Mouse (Mus musculus) heart, adult 11 months (tissue): ENCODE measurements at regions not wholly inside any gene's neighbourhood (a gene's known extent, or its start where the extent isn't known, plus 50 kb on each side); places are given as distances from the start of the nearest gene placed in this dataset.

Source experiments
- DNase-seq: peaks from one replicate; pipeline ENCODE4 v3.0.0; 2022

DNA sequence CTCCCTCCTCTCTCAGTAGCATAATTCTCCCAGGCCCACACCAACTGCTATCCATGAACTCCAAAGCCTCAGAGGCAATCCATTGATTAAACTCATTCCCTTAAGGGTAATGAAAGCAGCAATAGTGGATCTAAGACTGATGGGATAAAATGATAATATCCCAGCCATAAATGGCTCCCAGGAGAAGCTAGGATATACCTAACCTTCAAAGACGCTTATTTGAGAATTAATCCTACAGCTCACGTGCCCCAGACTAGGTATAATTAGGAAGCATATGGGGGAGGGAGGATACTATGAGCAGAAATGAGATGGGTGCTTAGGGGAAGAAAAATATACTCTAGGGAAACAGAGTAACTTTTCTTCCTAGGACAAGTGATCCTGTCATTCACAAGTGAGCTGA, 52.8 kb upstream of the Rnf32 start:
- DNase-seq = no peak

DNA sequence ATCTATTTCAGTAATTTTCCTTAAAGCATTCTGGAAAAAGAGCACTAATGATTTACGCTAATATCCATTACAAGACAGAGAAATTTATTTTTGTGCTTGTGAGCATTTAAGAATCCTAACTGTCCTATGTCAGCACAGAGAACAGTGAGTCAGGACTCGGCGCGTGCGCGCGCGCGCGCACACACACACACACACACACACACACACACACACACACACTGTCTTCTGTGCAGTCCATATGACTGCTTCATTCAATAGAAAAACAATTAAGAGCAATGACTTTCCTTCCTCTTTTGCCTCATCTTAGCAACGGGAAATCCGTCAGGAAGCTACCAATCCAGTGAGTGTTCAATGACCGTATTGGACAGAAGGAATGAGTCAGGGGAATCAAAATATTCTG, 53.3 kb upstream of the Rnf32 start:
- DNase-seq = no peak

DNA sequence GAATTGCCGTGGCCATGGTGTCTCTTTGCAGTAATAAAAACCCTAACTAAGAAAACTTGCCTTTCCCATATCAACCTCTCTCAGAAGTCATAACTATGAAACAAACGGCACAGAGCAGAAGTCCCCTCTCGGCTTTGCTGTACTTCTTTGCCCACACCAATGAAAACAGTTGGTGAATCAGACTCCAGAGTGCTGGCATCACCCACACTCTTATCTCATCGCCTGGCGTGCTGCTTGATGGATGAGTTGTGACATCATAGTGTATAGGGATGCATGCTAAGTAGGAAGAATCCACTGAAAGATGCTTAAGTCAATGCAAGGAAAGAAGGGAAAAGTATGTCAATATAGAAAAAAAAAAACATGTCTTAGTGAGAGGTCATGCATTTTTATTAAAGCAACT, 58.3 kb upstream of the Rnf32 start:
- DNase-seq = no peak

DNA sequence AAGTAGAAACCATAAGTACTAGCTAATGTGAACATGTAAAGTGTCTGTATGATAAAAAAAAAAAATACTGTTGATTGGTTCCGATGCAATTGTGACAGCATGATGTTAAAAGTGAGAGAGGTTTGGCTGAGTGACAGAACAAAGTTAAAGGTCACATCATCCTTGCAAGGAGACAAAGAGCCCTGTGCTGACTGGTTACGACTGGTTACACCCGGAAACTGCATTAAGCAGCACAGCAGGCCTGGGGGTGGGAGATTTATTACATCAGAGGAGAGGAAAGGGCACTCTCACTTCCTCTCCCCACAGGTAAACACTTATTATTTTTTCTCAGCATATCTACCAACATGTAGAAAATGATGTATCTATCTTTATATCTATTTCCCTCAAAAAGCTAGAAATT, 63.5 kb upstream of the Rnf32 start:
- DNase-seq = no peak

DNA sequence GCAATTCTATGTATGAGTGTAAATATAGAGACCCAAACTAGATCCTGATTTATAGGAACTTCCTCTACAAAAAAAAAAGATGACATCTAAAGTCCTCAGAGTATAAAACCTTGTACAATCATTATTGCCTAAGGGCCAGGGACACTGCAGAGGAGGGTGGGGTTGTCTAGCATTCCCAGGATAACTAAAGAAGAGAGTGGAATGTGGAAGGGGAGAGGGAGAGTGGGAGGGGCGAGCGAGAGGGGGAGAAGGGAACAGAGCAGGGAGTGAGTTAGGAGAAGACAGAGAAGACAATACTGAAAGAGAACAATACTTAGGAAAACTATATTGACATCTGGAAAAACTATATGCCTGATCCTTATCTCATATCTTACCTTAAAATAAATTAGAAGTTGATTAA, 64.0 kb upstream of the Rnf32 start:
- DNase-seq = no peak

DNA sequence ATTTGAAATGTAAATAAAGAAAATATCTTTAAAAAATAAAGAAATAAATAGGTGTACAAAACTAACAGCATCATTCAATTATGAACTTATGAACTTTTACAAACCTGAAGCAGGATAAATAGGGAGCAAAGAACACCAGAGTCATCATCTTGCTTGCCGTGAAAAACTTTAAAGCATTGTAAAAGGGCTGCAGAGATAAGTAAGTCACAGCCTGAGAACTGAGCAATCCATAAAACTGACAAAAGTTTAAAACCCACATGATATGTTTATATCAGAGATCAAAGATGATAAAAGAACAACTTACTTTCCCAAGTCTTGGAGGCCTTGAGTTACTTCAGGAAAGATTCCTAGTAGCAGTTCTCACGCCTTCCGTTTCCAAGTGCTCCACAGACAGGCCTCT, 66.1 kb upstream of the Rnf32 start:
- DNase-seq = no peak

DNA sequence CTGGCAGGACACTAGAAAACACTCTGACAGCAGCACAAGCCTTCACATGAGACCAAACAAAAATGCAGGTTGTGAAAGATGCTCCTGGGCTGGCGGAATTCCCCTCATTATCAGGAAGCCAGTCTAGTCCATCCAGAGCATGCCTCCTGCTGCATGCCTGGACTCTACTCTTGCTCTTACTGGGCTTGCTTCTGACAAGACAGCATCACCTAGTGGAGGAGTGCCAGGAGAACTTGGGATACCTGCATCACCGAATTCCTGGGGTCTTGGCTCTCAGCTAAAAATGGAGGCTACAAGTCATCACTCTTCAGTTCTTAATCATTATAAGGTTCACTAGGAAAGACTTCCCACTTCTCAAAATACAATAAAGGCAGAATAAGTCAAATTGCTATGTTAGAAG, 78.8 kb upstream of the Rnf32 start:
- DNase-seq = no peak

DNA sequence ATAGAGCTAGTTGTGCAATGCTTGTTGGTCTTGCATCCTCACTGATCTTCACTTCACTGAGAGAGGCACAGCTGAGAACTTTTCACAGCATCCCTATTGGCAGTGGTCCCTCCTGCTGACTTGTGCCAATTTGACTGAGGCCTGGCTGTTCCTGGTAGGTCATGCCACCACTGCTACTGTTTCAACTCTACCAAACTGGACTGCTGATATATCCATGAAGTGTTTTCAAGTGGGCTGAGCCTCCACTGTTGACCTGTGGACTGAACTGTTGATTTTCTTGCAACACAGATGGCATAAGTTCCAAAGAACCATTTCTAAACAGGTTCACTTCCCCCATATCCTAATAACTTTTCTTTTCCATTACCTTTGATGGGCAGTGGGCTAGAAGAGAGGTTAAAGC, 83.3 kb upstream of the Rnf32 start:
- DNase-seq = no peak

DNA sequence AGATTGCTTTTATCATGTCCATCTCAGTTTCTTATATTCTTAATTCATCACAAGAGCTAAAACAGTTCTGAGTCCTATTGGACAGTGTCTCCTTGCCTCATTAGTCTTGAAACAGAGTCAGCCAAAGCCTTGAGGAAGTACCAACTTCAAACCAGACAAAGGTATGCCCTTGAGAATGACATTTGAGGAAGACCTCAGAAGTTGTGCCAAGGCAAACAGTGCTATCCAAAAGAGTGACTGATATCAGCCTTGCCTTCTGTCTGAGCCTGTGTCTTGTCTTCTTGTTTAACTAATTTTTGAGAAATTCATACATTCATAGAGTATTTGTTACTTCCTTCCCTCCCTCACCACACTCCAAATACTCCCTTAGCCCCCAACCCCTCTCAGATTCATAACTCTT, 88.5 kb upstream of the Rnf32 start:
- no peak for DNase-seq

DNA sequence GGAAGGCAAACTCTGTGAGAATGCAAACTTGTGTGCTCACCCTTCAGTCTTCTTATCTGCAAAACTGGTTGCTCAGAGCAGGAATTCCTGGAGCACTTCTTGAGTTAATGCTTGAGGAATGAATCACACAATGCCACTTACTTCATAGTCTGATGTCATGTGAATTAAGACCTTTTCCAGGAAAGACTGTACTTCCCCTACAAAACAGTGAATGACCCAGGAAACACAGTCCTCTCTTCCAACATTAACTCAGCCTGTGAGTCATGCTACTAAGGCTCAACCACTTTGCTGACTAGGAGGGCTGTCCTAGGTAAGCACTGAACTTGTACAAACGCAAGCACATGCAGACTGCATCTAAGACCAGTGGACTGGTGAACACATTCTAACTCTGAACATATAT, 112.5 kb upstream of the Rnf32 start:
- no peak for DNase-seq

DNA sequence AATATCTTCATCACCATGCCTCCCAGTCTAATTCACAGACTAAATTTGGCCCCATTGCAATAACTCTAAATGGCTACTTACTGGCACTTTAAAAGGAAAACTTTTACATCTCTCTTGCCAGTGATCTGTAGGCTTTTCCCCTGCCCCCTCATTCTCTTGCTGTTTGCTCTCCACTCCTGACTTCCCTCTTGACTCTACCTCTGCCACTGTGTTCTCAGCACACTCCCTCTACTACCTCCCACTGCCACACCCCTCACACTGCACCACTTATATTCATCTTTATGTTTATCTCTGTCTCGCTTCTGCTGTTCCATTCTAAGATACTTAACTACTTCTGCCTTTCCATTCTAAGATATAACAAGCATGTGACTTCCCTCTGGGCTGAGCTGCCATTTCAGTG, 141.4 kb upstream of the Rnf32 start:
- DNase-seq = no peak

DNA sequence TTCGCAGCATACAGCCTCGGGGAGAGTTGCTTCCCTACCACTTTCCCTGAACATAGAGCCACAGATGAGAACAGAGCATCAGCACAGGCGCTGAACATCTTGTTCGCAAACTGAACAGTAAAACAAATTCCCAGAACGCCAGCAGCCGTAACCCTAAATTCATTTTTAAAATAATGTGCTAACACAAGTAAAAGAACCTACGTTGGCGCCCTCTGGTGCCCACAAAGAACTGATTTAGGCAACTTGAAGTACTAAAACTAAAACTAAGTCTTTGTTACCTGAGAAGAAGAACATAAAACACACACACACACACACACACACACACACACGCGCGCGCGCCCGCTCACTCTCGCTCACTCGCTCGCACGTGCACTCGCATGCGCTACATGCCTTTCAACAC, 159.2 kb upstream of the Rnf32 start:
- DNase-seq = no peak

DNA sequence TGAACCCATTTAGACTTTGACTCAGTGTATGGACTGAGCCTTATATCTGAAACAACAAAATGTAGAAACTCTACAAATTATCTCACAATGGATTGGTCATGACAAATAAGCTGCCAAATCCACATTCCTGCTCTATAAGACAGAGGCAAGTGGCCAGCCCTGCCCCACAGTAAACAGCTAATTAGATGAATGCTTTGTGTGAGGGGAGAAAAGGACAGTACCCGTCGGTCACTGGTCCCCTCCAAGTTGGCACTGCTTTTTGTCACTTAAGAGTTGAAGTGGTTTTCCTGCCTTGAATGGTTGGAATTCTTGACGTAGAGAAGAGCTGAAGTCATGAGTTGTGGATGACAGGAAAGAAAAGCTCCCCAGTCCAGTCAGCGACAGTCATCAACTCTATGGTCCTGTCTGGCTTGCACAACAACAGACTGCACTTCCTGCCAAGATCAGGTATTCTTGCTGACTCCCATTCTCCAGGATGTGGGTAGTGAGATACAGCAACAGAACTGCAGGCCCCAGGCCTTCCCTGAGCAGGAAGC, 162.3 kb upstream of the Rnf32 start:
- DNase-seq = no peak

DNA sequence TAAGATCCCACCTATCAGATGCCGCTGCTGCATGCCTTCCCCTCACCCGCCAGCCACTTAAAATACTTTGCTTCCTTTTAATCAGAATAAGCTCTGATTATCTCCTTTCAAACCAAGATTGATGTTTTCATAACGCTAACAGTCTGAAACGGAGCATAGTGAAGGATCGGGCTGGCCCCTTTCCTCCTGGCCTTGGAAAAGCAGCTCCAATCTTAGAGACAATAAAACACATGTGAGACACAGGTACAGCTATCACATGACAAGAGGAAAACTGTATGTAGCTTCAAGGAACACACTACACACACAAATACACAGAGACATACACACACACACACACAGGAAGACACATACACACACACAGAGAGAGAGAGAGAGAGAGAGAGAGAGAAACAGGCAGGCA, 165.3 kb upstream of the Rnf32 start:
- no peak for DNase-seq

DNA sequence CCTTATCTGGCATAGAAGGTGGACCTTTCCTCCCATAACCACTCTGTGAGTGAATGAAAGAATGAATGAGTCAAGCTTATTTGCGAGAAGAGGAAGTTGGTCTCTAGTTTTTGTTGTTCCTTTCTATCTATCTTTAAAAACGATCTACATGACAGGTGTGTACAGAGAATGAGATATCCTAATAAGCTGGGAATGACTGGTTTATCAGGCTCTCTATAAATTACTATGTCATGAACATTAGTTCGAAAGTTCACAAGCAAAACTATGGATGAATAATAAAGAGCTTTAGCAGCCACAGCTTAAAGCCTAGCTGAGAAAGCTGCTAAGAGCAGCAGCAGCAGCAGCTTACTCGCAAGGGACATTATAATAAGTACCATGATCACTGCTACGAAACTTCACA, 165.8 kb upstream of the Rnf32 start:
- no peak for DNase-seq

DNA sequence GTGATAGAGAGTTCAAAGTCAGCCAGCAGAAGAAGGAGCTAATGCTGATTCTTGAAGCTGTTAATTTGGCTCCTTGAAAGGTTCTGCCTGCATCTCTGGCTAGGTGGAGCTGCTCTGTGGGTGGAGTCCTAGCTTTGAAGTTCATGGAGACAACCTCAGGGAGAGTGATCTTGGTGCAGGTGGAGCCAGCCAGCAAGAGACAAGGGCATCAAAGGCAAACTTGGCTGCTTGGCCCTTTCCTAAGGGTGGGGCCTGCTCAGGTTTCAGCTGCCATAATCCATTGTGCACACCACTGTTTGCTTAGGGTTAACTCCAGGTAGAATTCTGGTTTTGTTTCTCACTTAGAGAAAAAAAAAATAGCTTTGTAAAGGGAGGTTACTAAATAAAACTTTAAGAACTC, 170.7 kb upstream of the Rnf32 start:
- peak; percentile 68 for DNase-seq

DNA sequence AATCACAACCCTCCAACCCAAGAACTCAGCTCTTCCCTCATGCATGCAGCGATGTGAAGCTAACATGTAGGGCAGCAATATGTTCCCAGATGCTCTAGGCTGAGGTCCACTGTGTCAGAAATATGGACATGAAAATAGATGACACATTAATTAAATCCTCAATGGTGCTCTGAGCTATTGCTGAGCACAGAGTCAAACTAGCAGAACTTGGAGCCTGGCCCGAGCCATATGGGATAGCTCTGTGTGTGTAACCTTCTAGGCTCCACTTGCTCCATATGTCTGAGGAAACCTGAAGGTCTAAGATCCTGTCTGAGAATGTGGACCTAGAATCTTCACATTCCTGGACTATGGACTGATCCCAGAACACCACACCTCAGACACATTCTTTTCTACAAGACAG, 203.0 kb upstream of the Rnf32 start:
- DNase-seq = peak; percentile 62

DNA sequence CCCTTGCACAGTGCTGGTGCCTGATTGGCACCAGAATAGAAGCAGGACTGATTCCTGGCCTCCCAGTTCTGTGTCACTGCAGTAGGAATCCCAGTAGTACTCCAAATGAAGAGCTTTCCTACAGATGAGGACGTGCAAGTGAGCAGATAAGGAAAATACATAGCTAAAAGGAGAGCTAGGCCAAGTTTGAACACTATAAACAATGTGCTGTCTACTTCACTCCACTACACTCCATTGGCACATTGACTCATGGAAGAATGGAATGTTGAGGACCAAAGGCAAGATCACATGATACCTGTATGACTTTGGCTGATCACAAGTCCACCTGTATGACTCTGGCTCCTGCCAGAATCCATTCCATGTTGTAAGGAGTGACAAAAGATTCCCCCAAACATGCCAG, 215.9 kb upstream of the Rnf32 start:
- no peak for DNase-seq

DNA sequence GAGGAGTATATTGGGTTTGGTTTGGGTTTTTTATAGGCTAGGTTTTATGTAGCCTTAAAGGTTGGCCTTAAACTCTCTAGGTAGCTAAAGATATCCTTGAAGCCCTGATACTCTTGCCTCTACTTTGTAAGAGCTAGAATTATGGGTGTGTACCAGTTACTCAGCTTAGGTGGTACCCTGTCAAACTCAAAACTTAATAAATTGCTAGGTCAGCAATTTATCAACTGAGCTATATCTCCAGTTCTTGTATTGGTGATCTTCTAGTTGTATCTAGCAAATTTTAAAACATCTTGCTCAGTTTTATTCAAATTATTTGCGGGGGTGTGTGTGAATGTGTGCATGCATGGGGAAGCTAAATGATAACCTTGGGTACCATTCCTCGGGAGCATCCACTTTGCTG, 225.4 kb upstream of the Rnf32 start:
- DNase-seq = no peak

DNA sequence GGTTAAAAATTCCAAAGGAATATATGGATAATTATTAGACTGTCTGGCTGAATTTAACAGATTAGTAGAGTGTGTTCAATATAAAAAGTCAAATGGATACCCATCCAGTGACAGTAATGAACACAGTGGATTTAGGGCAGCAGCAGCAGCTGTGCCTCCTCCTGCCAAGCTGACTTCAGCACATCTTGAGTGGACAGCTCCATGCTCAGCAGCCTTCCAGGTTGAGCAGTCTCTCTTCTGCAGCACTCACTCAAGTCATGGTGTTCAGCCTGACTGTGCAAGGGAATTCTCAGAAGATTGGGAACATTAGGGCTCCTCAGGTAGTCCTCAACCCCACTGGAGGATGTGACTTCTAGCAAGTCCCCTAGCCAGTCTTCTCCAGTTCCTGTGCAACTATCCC, 240.8 kb upstream of the Rnf32 start:
- no peak for DNase-seq

DNA sequence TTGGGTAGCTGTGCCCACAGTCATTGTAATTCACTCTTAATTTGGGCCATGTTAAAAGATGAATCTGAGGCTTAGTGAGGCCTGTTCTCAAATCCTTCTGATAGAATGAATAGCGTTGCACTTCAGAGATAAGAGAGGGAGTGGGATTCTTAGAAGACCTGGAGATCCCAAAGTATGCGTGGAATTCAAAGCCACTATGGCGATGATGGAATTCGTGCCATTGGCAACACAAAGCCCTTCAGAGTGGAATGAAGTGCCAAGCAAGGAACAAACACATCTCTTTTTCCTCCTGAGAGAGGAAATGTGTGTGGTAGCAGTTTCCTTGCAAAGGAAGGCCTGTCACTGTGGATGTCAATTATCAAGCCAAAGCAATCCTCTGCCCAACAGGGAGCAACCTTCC, 248.3 kb upstream of the Rnf32 start:
- no peak for DNase-seq

DNA sequence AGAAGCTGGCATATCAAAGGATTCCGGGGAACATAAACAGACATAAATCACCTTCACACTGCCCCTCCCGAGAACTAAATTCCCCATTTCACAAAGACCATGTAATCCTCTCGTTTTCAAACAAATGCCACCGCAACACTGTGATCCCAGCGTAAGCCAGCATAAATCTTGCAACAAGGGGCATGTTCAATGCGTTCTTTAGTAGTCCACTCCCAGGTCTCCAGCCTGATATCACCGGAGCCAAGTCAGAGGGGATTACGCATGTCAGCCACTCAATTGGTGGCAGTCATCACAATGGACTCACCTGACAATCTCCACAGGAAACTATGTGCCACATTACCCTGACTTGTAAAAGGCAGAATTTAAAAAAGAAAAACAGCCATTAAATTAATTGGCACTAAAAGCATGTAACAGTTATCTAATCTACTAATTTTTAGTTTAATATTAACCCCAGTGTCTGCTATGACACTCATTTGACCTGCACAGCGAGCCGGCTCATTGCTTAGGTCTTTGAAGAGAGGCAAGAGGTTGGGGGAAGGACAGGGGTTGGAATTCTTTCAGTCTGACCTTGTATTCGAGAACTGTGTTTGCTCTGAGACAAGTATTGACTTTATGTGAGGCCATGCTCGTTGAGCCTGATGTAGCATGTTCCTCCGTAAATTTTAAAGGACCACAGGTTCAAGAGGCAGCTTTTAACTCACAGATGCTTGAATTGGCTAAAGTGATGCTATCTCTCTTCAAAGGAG, 252.0 kb upstream of the Rnf32 start:
- DNase-seq = peak; percentile 56

DNA sequence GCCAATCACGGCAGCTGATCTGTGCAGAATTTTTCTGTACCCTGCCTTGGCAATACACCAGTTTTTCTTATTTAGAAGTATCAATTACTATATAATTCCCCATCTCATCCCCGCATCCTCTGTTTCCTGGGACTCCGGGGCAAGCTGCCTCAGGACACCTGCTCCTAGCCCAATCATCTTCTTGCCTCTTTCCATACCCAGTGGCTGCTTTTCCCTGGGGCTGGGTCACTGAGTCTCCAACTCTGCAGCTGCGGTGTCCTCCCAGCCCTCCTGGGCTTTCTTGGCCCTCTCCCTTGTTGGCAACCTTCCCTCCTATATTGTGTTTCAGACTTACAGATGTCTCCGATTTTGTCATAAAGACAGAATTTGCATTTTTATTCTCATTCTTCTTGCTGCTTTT, 254.8 kb upstream of the Rnf32 start:
- DNase-seq = no peak

DNA sequence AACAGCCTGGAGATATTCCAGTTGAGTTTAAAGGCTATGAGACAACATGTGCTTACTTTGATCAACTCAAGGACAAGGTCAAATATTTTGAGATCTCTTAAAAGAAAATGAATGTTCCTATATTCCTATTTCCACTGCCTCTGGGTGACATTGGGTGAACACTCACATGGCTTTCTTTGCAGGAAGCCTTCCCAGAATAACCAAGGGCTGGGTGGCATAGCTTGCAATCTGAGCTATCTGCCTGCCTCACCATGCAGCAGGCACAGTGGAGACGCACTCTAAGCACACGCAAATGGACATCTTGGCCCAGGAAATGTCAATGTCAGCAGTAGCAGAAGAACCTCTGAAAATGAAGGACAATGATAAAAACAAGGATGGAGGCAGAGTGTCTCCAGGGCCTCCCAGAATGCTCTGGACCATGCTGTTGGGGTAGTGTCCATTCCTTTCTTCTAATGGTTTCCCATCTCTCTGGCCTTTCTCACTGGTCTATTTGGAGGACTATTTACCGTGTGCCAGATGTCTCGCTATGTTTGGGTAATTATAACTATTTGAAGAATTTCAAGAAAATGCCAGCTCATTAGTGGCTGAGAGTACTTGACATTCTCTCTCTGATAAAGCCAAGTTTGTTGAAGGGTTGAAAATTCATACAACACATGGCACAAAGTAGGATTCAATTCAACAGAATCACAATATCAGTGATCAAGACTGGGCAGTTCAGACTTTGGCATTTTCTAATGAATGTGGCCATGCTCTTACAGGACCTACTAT, 276.3 kb upstream of the Rnf32 start:
- DNase-seq = peak; percentile 33

DNA sequence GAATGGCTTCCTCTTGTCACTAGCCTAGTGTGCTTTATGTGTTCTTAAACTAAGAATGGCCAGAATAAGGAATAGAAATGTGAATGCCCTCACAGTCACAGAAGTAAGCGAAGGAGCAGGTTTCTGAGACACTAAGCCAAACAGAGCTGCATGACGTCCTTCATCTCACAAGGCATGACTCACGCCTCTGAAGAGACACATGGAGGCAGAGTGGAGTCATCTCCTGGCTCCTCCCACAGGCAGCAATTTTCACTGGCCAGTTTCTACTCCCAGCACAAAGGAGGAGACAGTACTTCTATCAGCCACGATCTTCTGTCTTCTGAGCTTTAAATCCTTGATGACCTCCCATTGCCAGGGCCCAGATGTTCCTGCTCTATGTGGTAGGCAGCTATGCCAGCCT, 291.3 kb upstream of the Rnf32 start:
- peak; percentile 33 for DNase-seq
